Mouse (Mus musculus) intestine, embryonic 15.5 days (tissue): ENCODE results near the gene Cldn8. TPM values are rescaled to one million over a fixed set of nuclear protein-coding genes. Genes with fewer than 3 reads are reported as not detected.

Experiments
- ATAC-seq: fragments of 200-750 bp; cut with Nextera tagmentation; 2 replicates; pipeline ENCODE4 v1.8.0; 2017; ENCODE audit warnings: moderate TSS enrichment, moderate library complexity
- H3K27ac ChIP-seq: fragments of 300-500 bp; sonication (generic); 2 replicates; pipeline ENCODE4 v1.5.1; 2015; ENCODE audit warnings: mild to moderate bottlenecking, inconsistent platforms
- H3K27me3 ChIP-seq: fragments of 300-500 bp; sonication (generic); replicated peaks from 2 replicates; pipeline ENCODE4 v1.6.1; 2015; ENCODE audit warnings: inconsistent platforms
- H3K36me3 ChIP-seq: fragments of 300-500 bp; sonication (generic); 2 replicates; pipeline ENCODE4 v1.6.1; 2015; ENCODE audit warnings: inconsistent platforms
- H3K4me1 ChIP-seq: fragments of 300-500 bp; sonication (generic); replicated peaks from 2 replicates; pipeline ENCODE4 v1.6.1; 2015; ENCODE audit warnings: inconsistent platforms
- H3K4me2 ChIP-seq: fragments of 300-500 bp; sonication (generic); replicated peaks from 2 replicates; pipeline ENCODE4 v1.6.1; 2015; ENCODE audit warnings: mild to moderate bottlenecking, inconsistent platforms
- H3K4me3 ChIP-seq: fragments of 300-500 bp; sonication (generic); replicated peaks from 2 replicates; pipeline ENCODE4 v1.5.1; 2015; ENCODE audit warnings: inconsistent platforms
- H3K9ac ChIP-seq: fragments of 300-500 bp; sonication (generic); 2 replicates; pipeline ENCODE4 v1.6.1; 2015; ENCODE audit warnings: inconsistent platforms
- H3K9me3 ChIP-seq: fragments of 300-500 bp; sonication (generic); 2 replicates; pipeline ENCODE4 v1.6.1; 2016; ENCODE audit warnings: inconsistent platforms
- WGBS: fragments of 180-500 bp; shearing (Covaris S2); methylation state at CpG from one replicate; pipeline ENCODE4 v1.1.7; 2015; 5-methylcytosine and 5-hydroxymethylcytosine counted together
- polyA plus RNA-seq: library from polyadenylated mRNA; unstranded; fragments of >200 nt; fragmentation: Nextera tagmentation; extraction: Ambion mirVana; gene quantifications from 2 replicates; pipeline ENCODE4 v1.2.1, GENCODE M21; 2015

The Cldn8 gene
- polyA plus RNA-seq, 1 experiment from 2014 or later = 77.0 TPM

GRCm38 (mm10) chr16:88569732-88570131 is 6.7 kb upstream of the Cldn8 start:
- H3K4me2 ChIP-seq = no peak overlapping the region

GRCm38 (mm10) chr16:88569096-88569495 is 6.1 kb upstream of the Cldn8 start:
- Histone ChIP-seq H3K27ac (no peak overlapping the region), H3K27me3 (no peaks in the 10 kb centered on the region), H3K4me1 (no peaks in the 10 kb centered on the region), H3K9me3 (no peaks in the 10 kb centered on the region), H3K36me3 (no peaks in the 10 kb centered on the region), H3K9ac (no peak overlapping the region), H3K4me2 (no peak overlapping the region), H3K4me3 (no peak overlapping the region)
- no peak for ATAC-seq
- WGBS = 83% methylated on average over 1 of the region's 1 CpGs

More at GRCm38 (mm10) chr16:88569732-88570131, 6.7 kb upstream of the Cldn8 start:
- Histone ChIP-seq H3K27me3 (no peaks in the 10 kb centered on the region), H3K4me1 (no peaks in the 10 kb centered on the region), H3K9ac (no peak overlapping the region), H3K9me3 (no peaks in the 10 kb centered on the region), H3K4me3 (no peak overlapping the region), H3K36me3 (no peaks in the 10 kb centered on the region), H3K27ac (no peak overlapping the region)
- peak; percentile 90 for ATAC-seq
- 63% methylated on average over 3 of the region's 3 CpGs for WGBS

- Histone ChIP-seq H3K4me2 (peak overlapping the region; percentile 26; the same call in 1 of the 2 replicates), H3K36me3 (no peaks in the 10 kb centered on the region), H3K4me1 (no peaks in the 10 kb centered on the region), H3K9me3 (no peaks in the 10 kb centered on the region), H3K27me3 (no peaks in the 10 kb centered on the region), H3K27ac (no peak overlapping the region), H3K4me3 (peak overlapping the region; percentile 38), H3K9ac (no peak overlapping the region)
- WGBS = 40% methylated on average over 6 of the region's 6 CpGs
- ATAC-seq = no peak
These were observed 1.3 kb downstream of the Cldn8 start for GRCm38 (mm10) chr16:88561617-88562164.

- H3K4me1 ChIP-seq = no peaks in the 10 kb centered on the region
- ATAC-seq = no peak
- H3K36me3 ChIP-seq = no peaks in the 10 kb centered on the region
- no peaks in the 10 kb centered on the region for H3K27me3 ChIP-seq
- WGBS = 55% methylated on average over 6 of the region's 6 CpGs
- H3K4me3 ChIP-seq = no peak overlapping the region
- no peak overlapping the region for H3K4me2 ChIP-seq
- H3K9me3 ChIP-seq = no peaks in the 10 kb centered on the region
- no peak overlapping the region for H3K9ac ChIP-seq
- no peak overlapping the region for H3K27ac ChIP-seq
These were observed 20.5 kb downstream of the Cldn8 start for GRCm38 (mm10) chr16:88542488-88542887.

GRCm38 (mm10) chr16:88539841-88540487 is 23.0 kb downstream of the Cldn8 start:
- H3K27ac ChIP-seq = peak overlapping the region; percentile 54; the same call in 1 of the 2 replicates
- no peak overlapping the region for H3K4me3 ChIP-seq
- H3K9ac ChIP-seq = no peak overlapping the region
- no peaks in the 10 kb centered on the region for H3K9me3 ChIP-seq
- WGBS = 65% methylated on average over 3 of the region's 3 CpGs
- peak; percentile 96 for ATAC-seq
- H3K36me3 ChIP-seq = no peaks in the 10 kb centered on the region
- no peak overlapping the region for H3K4me2 ChIP-seq
- H3K4me1 ChIP-seq = no peaks in the 10 kb centered on the region
- no peaks in the 10 kb centered on the region for H3K27me3 ChIP-seq

GRCm38 (mm10) chr16:88511348-88511747 is 51.6 kb downstream of the Cldn8 start:
- Histone ChIP-seq H3K9me3 (no peaks in the 10 kb centered on the region), H3K4me2 (no peak overlapping the region), H3K27me3 (no peaks in the 10 kb centered on the region), H3K4me3 (no peak overlapping the region), H3K4me1 (no peaks in the 10 kb centered on the region), H3K36me3 (no peaks in the 10 kb centered on the region), H3K9ac (no peak overlapping the region), H3K27ac (no peak overlapping the region)
- ATAC-seq = 0 out of 2 replicates have a peak, but pooled peaks have one; percentile 55

Other genes starting within 250 kb of the Cldn8 start
- not detected in 2 replicates for gene Cldn17, start 56.2 kb downstream of the Cldn8 start, polyA plus RNA-seq
- not detected in 2 replicates for gene Krtap24-1, start 49.1 kb upstream of the Cldn8 start, polyA plus RNA-seq
- gene 2310079G19Rik, start 64.5 kb upstream of the Cldn8 start, polyA plus RNA-seq = not detected in 2 replicates
- not detected in 2 replicates for gene Krtap26-1, start 84.6 kb upstream of the Cldn8 start, polyA plus RNA-seq
- not detected in 2 replicates for gene Krtap27-1, start 108.5 kb upstream of the Cldn8 start, polyA plus RNA-seq
- gene 2310061N02Rik, start 144.8 kb upstream of the Cldn8 start, polyA plus RNA-seq = not detected in 2 replicates
- gene Krtap13-1, start 165.7 kb upstream of the Cldn8 start, polyA plus RNA-seq = not detected in 2 replicates
- gene Krtap13, start 188.5 kb upstream of the Cldn8 start, polyA plus RNA-seq = not detected in 2 replicates
- gene 2310034C09Rik, start 195.7 kb upstream of the Cldn8 start, polyA plus RNA-seq = not detected in 2 replicates
- gene 2310057N15Rik, start 211.0 kb upstream of the Cldn8 start, polyA plus RNA-seq = not detected in 2 replicates
- not detected in 2 replicates for gene Gm5965, start 214.7 kb upstream of the Cldn8 start, polyA plus RNA-seq
- not detected in 2 replicates for gene Gm20741, start 249.0 kb upstream of the Cldn8 start, polyA plus RNA-seq